Comparison of ENCODE assay signal across 9 mouse cellular contexts in the genomic region with DNA sequence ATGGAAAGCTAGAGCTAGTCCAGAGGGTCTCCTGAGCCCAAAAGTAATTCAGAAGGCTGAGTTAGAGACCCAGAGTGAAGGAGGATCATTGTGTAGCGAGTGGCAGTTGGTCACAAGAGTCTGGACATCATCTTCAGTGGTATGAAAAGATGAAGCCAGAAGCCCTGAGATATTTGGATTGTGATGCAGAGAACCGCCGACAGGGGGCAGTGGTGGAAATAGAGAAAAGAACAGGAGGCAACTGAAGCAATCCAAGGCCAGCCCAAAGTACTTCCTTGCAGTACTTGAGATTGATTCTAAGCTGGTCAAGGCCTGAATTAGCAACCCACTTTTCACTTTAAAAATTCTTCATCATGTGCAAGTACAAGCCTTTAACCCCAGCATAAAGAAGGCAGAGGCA.
DNase-seq lines count a peak whose midpoint lies in the region; ATAC-seq and TF ChIP-seq lines count a peak whose summit lies in the region.
"Had no signal": no experiment of that assay in that cellular context is flagged by ENCODE, and none has a peak within 500 bp of the region (broad histone marks: within the 10 kb centered on the region; RNA-seq: fewer than 3 reads in every experiment).

No protein-coding gene starts in this region.

- peak; percentile 19 for DNase-seq in kidney, adult 18-20 months
- DNase-seq in MEL-GATA-1-ER (ENCODE audit: extremely low read depth, low read depth) = peak; percentile 5
- peak; percentile 34 for DNase-seq in brain, embryonic 14.5 days (ENCODE audit: low read depth)
- DNase-seq in frontal cortex, postnatal 25 days (ENCODE audit: low spot score in 2 of 2) = peak; percentile 41 to 42
- DNase-seq in layer of hippocampus, postnatal 25 days (ENCODE audit: extremely low spot score in 1 of 2, low spot score in 1 of 2) = peak; percentile 38 to 70
- peak; percentile 54 for DNase-seq in right cerebral cortex, postnatal 14 days

- WGBS in kidney, embryonic 14.5 days = 20% methylated on average over 3 of the region's 3 CpGs

- H3K36me3 ChIP-seq in kidney, embryonic 14.5 days (ENCODE audit: control insufficient read depth, insufficient read depth, low read length) = no peaks in the 10 kb centered on the region
- H3K36me3 ChIP-seq: neural tube, embryonic 13.5 days had no signal

- no peak overlapping the region for H3K9ac ChIP-seq in kidney, embryonic 14.5 days (ENCODE audit: low read depth, low read length)
- H3K9ac ChIP-seq: neural tube, embryonic 13.5 days had no signal

- TF ChIP-seq POLR2A in brain, embryonic 14.5 days (IDR thresholded peaks at IDR 0.05; ENCODE audit: borderline replicate concordance, extremely low read depth, insufficient read depth, insufficient read length, poor library complexity, severe bottlenecking) = no peak

- H3K27ac ChIP-seq in kidney, embryonic 14.5 days (ENCODE audit: low read depth, low read length) = no peak overlapping the region
- H3K27ac ChIP-seq: neural tube, embryonic 13.5 days had no signal

- no peaks in the 10 kb centered on the region for H3K27me3 ChIP-seq in kidney, embryonic 14.5 days (ENCODE audit: control insufficient read depth, insufficient read depth, low read length)
- H3K27me3 ChIP-seq: neural tube, embryonic 13.5 days had no signal

- no peak overlapping the region for H3K4me3 ChIP-seq in kidney, embryonic 14.5 days (ENCODE audit: low read length)
- H3K4me3 ChIP-seq: neural tube, embryonic 13.5 days had no signal

- no peak overlapping the region for H3K4me2 ChIP-seq in kidney, embryonic 14.5 days (replicated peaks; ENCODE audit: low read depth, low read length)
- H3K4me2 ChIP-seq: neural tube, embryonic 13.5 days had no signal

- no peaks in the 10 kb centered on the region for H3K9me3 ChIP-seq in kidney, embryonic 14.5 days (ENCODE audit: control insufficient read depth, low read length)
- H3K9me3 ChIP-seq: neural tube, embryonic 13.5 days had no signal

- TF ChIP-seq CTCF in brain, embryonic 14.5 days (IDR thresholded peaks at IDR 0.05; ENCODE audit: borderline replicate concordance, extremely low read depth, insufficient read depth, insufficient read length) = peak; percentile 63; the same call in 1 of the 2 replicates

- ATAC-seq in kidney, embryonic 14.5 days (ENCODE audit: low FRiP score, low TSS enrichment) = no peak
- no peak for ATAC-seq in erythroid progenitor cell, adult 5-6 weeks (replicated peaks; ENCODE audit: low FRiP score, poor library complexity, severe bottlenecking)

- no peaks in the 10 kb centered on the region for H3K4me1 ChIP-seq in kidney, embryonic 14.5 days (ENCODE audit: control insufficient read depth, insufficient read depth, low read length)
- H3K4me1 ChIP-seq: neural tube, embryonic 13.5 days had no signal
